Mouse (Mus musculus): Measurements from ENCODE around the gene Plaa. TPM values are rescaled to one million over a fixed set of nuclear protein-coding genes. Genes with fewer than 3 reads are reported as not detected.
A peak's percentile ranks its signal among the peaks of the same experiment; 100 is the strongest.

Gene Plaa
- total and polyA plus RNA-seq, 3 experiments, result 63.7 to 102 (median 85.1) TPM

DNA sequence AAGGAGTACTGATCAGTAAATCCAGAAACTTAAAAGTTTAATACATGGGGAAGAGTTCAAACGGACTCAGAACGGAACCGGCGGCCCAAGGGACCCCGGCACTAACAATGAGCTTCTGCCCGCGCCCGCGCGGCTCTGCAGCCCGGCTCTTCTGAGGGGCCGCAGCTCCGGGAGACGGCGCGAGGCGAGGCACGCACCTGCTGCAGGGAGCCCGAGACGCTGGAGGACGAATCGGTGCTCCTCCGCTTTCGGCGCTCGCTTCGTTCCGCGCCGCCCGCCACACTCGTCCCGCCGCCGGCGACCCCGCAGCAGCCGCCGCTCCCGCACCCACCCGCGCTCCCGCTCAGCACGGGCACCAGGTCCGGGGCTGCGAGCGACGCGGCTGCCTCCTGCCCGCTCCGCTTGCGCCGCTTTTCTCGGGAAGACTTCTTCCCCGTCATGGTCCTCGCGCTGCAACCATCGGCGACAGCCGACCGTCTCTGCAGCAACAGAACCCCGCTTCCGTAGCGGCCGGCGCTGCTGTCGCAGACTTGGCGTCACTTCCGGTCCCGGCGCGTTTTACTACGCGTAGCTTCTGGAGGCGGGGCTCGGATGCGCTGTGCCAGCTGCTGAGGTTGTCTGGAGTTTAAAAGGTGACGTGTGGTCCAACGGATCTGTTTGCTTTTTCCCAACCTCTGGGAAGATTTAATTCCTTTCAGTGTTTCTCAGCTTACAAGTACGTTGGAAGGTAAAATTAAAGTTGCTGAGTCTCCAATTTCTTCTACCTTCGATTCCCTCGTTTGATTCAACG, 46.6 kb downstream of the Plaa start, which contains the start of the genes Gm10306 and Caap1:
Gene Gm10306, plus strand, starts transcription at position 282 of the 790 bp plus-strand sequence.
Gene Caap1, minus strand, starts transcription at position 532 of the 790 bp plus-strand sequence.
- H3K27ac ChIP-seq (ENCODE audit: control insufficient read depth, low read depth, low read length), result peak within 1 kb of the TSS; percentile 71
- H3K36me3 ChIP-seq (ENCODE audit: control insufficient read depth in 1 of 2, insufficient read depth in 2 of 2, low read length in 2 of 2), result peaks cover 0 to 14% of the 10 kb centered on the region in 2 experiments; a peak in 2 of 4 replicates
- no peaks in the 10 kb centered on the region for H3K27me3 ChIP-seq (ENCODE audit: control insufficient read depth in 1 of 2, insufficient read depth in 2 of 2, low read length in 2 of 2)
- peak; percentile 95 for DNase-seq (ENCODE audit: low read depth, low spot score)
- H3K9ac ChIP-seq (ENCODE audit: control insufficient read depth, low read depth, low read length, poor library complexity, severe bottlenecking), result peak within 1 kb of the TSS; percentile 97
- H3K9me3 ChIP-seq (replicated peaks; ENCODE audit: insufficient read depth, low read length), result no peaks in the 10 kb centered on the region
- H3K4me3 ChIP-seq (ENCODE audit: control insufficient read depth in 1 of 2, insufficient read depth in 1 of 2, low read depth in 2 of 2, low read length in 2 of 2), result peak within 1 kb of the TSS; percentile 82 to 99
- TF ChIP-seq HCFC1 (IDR thresholded peaks at IDR 0.05; ENCODE audit: low read depth, low read length) (peak; percentile 96), TCF12 (IDR thresholded peaks at IDR 0.05; ENCODE audit: low read depth, low read length) (peak; percentile 73), POLR2AphosphoS2 (IDR thresholded peaks at IDR 0.05; ENCODE audit: low read length) (peak; percentile 74; the same call in 1 of the 2 replicates), MXI1 (IDR thresholded peaks at IDR 0.05; ENCODE audit: low read depth, low read length) (peak; percentile 82), NELFE (IDR thresholded peaks at IDR 0.05; ENCODE audit: low read depth, low read length) (peak; percentile 88), CHD1 (IDR thresholded peaks at IDR 0.05; ENCODE audit: low read depth, low read length) (no peak), USF2 (IDR thresholded peaks at IDR 0.05; ENCODE audit: borderline replicate concordance in 1 of 2, insufficient read depth in 1 of 2, low read depth in 1 of 2, low read length in 2 of 2) (no peak), SIN3A (IDR thresholded peaks at IDR 0.05; ENCODE audit: low read length) (peak; percentile 96), NRF1 (IDR thresholded peaks at IDR 0.05; ENCODE audit: insufficient read depth, low read depth, low read length, poor library complexity, severe bottlenecking) (0 out of 2 replicates have a peak, but pooled peaks have one; percentile 33), MEF2A (IDR thresholded peaks at IDR 0.05; ENCODE audit: extremely low read depth, insufficient replicate concordance, low read depth, low read length, poor library complexity, severe bottlenecking) (no peak), KAT2A (conservative IDR thresholded peaks at IDR 0.05; ENCODE audit: low read depth, low read length) (no peak; the same call in 1 of the 2 replicates), POLR2AphosphoS5 (IDR thresholded peaks at IDR 0.05; ENCODE audit: borderline replicate concordance, low read depth, low read length) (no peak), ZNF384 (IDR thresholded peaks at IDR 0.05; ENCODE audit: low read depth, low read length) (no peak), MYC (IDR thresholded peaks at IDR 0.05; ENCODE audit: low read depth, low read length) (no peak), ETS1 (IDR thresholded peaks at IDR 0.05; ENCODE audit: low read depth, low read length) (peak; percentile 83), EP300 (IDR thresholded peaks at IDR 0.05; ENCODE audit: low read depth in 1 of 2, low read length in 2 of 2) (0 out of 4 replicates have a peak, but pooled peaks of 1 of the 2 experiments have one; percentile 7), ELF1 (IDR thresholded peaks at IDR 0.05; ENCODE audit: low read depth, low read length) (peak; percentile 95), POLR2A (IDR thresholded peaks at IDR 0.05; ENCODE audit: control insufficient read depth in 1 of 2, insufficient read depth in 1 of 2, low read depth in 1 of 2, low read length in 2 of 2, poor library complexity in 1 of 2) (peak; percentile 68 to 92; a peak in 2 of 4 replicates), ZC3H11A (IDR thresholded peaks at IDR 0.05; ENCODE audit: low read depth, low read length) (peak; percentile 33; the same call in 1 of the 2 replicates), TBP (IDR thresholded peaks at IDR 0.05; ENCODE audit: low read depth, low read length) (peak; percentile 81)
- peaks cover 2 to 5% of the 10 kb centered on the region in 2 experiments; a peak in 3 of 4 replicates for H3K4me1 ChIP-seq (ENCODE audit: control insufficient read depth in 1 of 2, insufficient read depth in 2 of 2, low read length in 2 of 2)
- peaks cover 19% of the 10 kb centered on the region for H3K79me2 ChIP-seq (ENCODE audit: control insufficient read depth, insufficient read depth, low read length, poor library complexity)
